In genomic region chr11:33146143-33146497, GRCm38 (mm10) we compare ENCODE assay signal across 9 mouse cellular contexts. TPM values are rescaled to one million over a fixed set of nuclear protein-coding genes. Genes with fewer than 3 reads are reported as not detected.
DNase-seq lines count a peak whose midpoint lies in the region; ATAC-seq lines count a peak whose summit lies in the region.
"Had no signal": no experiment of that assay in that cellular context is flagged by ENCODE, and none has a peak within 500 bp of the region (broad histone marks: within the 10 kb centered on the region; RNA-seq: fewer than 3 reads in every experiment).

No protein-coding gene starts in this region.

- no peak for ATAC-seq in neural tube, embryonic 11.5 days (ENCODE audit: insufficient read depth, low FRiP score, low TSS enrichment)
- no peak for ATAC-seq in forebrain, embryonic 12.5 days (ENCODE audit: low FRiP score)
- ATAC-seq in heart, embryonic 13.5 days (ENCODE audit: extremely low read depth, insufficient number of reproducible peaks, low FRiP score, low TSS enrichment) = peak; percentile 44; the same call in 1 of the 2 replicates
- ATAC-seq in kidney, embryonic 15.5 days (replicated peaks; ENCODE audit: low FRiP score) = no peak
- 0 out of 2 replicates have a peak, but pooled peaks have one; percentile 3 for ATAC-seq in limb, embryonic 12.5 days (ENCODE audit: insufficient number of reproducible peaks, insufficient read depth, low FRiP score, low TSS enrichment, low read depth)

- H3K4me2 ChIP-seq in neural tube, embryonic 11.5 days (ENCODE audit: low read depth) = peak overlapping the region; percentile 78
- peak overlapping the region; percentile 73 for H3K4me2 ChIP-seq in forebrain, embryonic 12.5 days
- peak overlapping the region; percentile 96 for H3K4me2 ChIP-seq in heart, embryonic 13.5 days
- H3K4me2 ChIP-seq in kidney, embryonic 15.5 days = peak overlapping the region; percentile 98
- peak overlapping the region; percentile 92 for H3K4me2 ChIP-seq in limb, embryonic 12.5 days

- H3K4me3 ChIP-seq in neural tube, embryonic 11.5 days (ENCODE audit: low read depth, low read length) = peak overlapping the region; percentile 15
- peak overlapping the region; percentile 59 for H3K4me3 ChIP-seq in forebrain, embryonic 12.5 days (replicated peaks)
- H3K4me3 ChIP-seq in heart, embryonic 13.5 days = peak overlapping the region; percentile 71
- no peak overlapping the region; the same call in 1 of the 2 replicates for H3K4me3 ChIP-seq in kidney, embryonic 15.5 days (replicated peaks)
- H3K4me3 ChIP-seq in limb, embryonic 12.5 days (replicated peaks) = peak overlapping the region; percentile 67

- no peak for DNase-seq in neural tube, embryonic 11.5 days (ENCODE audit: low spot score)
- no peak for DNase-seq in neural tube, embryonic 10.5 days (ENCODE audit: extremely low spot score, low spot score)
- DNase-seq in right cerebral cortex, adult 18-20 months = peak; percentile 92
- no peak for DNase-seq in yolk sac, embryonic 10.5 days (ENCODE audit: low spot score)

- H3K9me3 ChIP-seq in neural tube, embryonic 11.5 days (ENCODE audit: control insufficient read depth, low read length) = no peaks in the 10 kb centered on the region
- no peaks in the 10 kb centered on the region for H3K9me3 ChIP-seq in forebrain, embryonic 12.5 days
- H3K9me3 ChIP-seq in heart, embryonic 13.5 days = no peaks in the 10 kb centered on the region
- no peaks in the 10 kb centered on the region for H3K9me3 ChIP-seq in kidney, embryonic 15.5 days (replicated peaks)
- no peaks in the 10 kb centered on the region for H3K9me3 ChIP-seq in limb, embryonic 12.5 days

- H3K36me3 ChIP-seq in neural tube, embryonic 11.5 days (ENCODE audit: control insufficient read depth, insufficient read depth, low read length) = no peaks in the 10 kb centered on the region
- peaks cover 17% of the 10 kb centered on the region for H3K36me3 ChIP-seq in forebrain, embryonic 12.5 days (replicated peaks)
- peaks cover 19% of the 10 kb centered on the region for H3K36me3 ChIP-seq in heart, embryonic 13.5 days
- peaks cover 18% of the 10 kb centered on the region for H3K36me3 ChIP-seq in kidney, embryonic 15.5 days
- peaks cover 18% of the 10 kb centered on the region for H3K36me3 ChIP-seq in limb, embryonic 12.5 days

- H3K9ac ChIP-seq in neural tube, embryonic 11.5 days (ENCODE audit: low read length) = no peak overlapping the region
- no peak overlapping the region; the same call in 1 of the 2 replicates for H3K9ac ChIP-seq in forebrain, embryonic 12.5 days
- no peak overlapping the region for H3K9ac ChIP-seq in heart, embryonic 13.5 days
- H3K9ac ChIP-seq in kidney, embryonic 15.5 days = no peak overlapping the region
- H3K9ac ChIP-seq in limb, embryonic 12.5 days (replicated peaks) = peak overlapping the region; percentile 69; the same call in 1 of the 2 replicates

- WGBS in neural tube, embryonic 11.5 days = 10% methylated on average over 8 of the region's 9 CpGs
- 8% methylated on average over 9 of the region's 9 CpGs for WGBS in forebrain, embryonic 12.5 days
- WGBS in heart, embryonic 13.5 days = 10% methylated on average over 8 of the region's 9 CpGs
- WGBS in kidney, embryonic 15.5 days = 3% methylated on average over 9 of the region's 9 CpGs
- WGBS in limb, embryonic 12.5 days = 5% methylated on average over 8 of the region's 9 CpGs

- peaks cover 20% of the 10 kb centered on the region for H3K27me3 ChIP-seq in neural tube, embryonic 11.5 days (ENCODE audit: control insufficient read depth, insufficient read depth, low read length)
- peaks cover 57% of the 10 kb centered on the region for H3K27me3 ChIP-seq in forebrain, embryonic 12.5 days
- H3K27me3 ChIP-seq in heart, embryonic 13.5 days (replicated peaks) = peaks cover 27% of the 10 kb centered on the region
- peaks cover 38% of the 10 kb centered on the region for H3K27me3 ChIP-seq in kidney, embryonic 15.5 days
- peaks cover 52% of the 10 kb centered on the region for H3K27me3 ChIP-seq in limb, embryonic 12.5 days

- H3K4me1 ChIP-seq in neural tube, embryonic 11.5 days (ENCODE audit: control insufficient read depth, insufficient read depth, low read length) = peaks cover 7% of the 10 kb centered on the region; the same call in 1 of the 2 replicates
- peaks cover 46% of the 10 kb centered on the region for H3K4me1 ChIP-seq in forebrain, embryonic 12.5 days
- peaks cover 61% of the 10 kb centered on the region for H3K4me1 ChIP-seq in heart, embryonic 13.5 days
- peaks cover 56% of the 10 kb centered on the region for H3K4me1 ChIP-seq in kidney, embryonic 15.5 days
- peaks cover 52% of the 10 kb centered on the region for H3K4me1 ChIP-seq in limb, embryonic 12.5 days (replicated peaks)

- H3K27ac ChIP-seq in neural tube, embryonic 11.5 days (ENCODE audit: low read depth, low read length) = no peak overlapping the region
- H3K27ac ChIP-seq in forebrain, embryonic 12.5 days = no peak overlapping the region
- H3K27ac ChIP-seq in heart, embryonic 13.5 days (replicated peaks) = peak overlapping the region; percentile 89
- H3K27ac ChIP-seq in kidney, embryonic 15.5 days = no peak overlapping the region
- 0 out of 2 replicates have a peak overlapping the region, but pooled peaks have one; percentile 29 for H3K27ac ChIP-seq in limb, embryonic 12.5 days

RNA-seq across cellular contexts. Expression of gene Fgf18, which starts 1.1 kb away (rescaled TPM):
- 6.8 and 9.9 TPM in 2 replicates for polyA plus RNA-seq in neural tube, embryonic 11.5 days (2014; fragmentation: Nextera tagmentation; extraction: Ambion mirVana)
- 2.1 and 2.4 TPM in 2 replicates for polyA plus RNA-seq in forebrain, embryonic 12.5 days (2016; fragmentation: Nextera tagmentation; extraction: Ambion mirVana)
- 3.3 and 4.3 TPM in 2 replicates for polyA plus RNA-seq in heart, embryonic 13.5 days (2015; fragmentation: Nextera tagmentation; extraction: Ambion mirVana)
- 2.5 and 4.3 TPM in 2 replicates for polyA plus RNA-seq in kidney, embryonic 15.5 days (2015; fragmentation: Nextera tagmentation; extraction: Ambion mirVana)
- 18.2 and 19.0 TPM in 2 replicates for polyA plus RNA-seq in limb, embryonic 12.5 days (2016; fragmentation: Nextera tagmentation; extraction: Ambion mirVana)

RNA-seq across cellular contexts. Expression of gene Npm1, which starts 16.9 kb away (rescaled TPM):
- polyA plus RNA-seq in neural tube, embryonic 11.5 days (2014; fragmentation: Nextera tagmentation; extraction: Ambion mirVana) = 1,037 and 1,076 TPM in 2 replicates
- 790 and 820 TPM in 2 replicates for polyA plus RNA-seq in forebrain, embryonic 12.5 days (2016; fragmentation: Nextera tagmentation; extraction: Ambion mirVana)
- polyA plus RNA-seq in heart, embryonic 13.5 days (2015; fragmentation: Nextera tagmentation; extraction: Ambion mirVana) = 532 and 581 TPM in 2 replicates
- polyA plus RNA-seq in kidney, embryonic 15.5 days (2015; fragmentation: Nextera tagmentation; extraction: Ambion mirVana) = 1,128 and 1,268 TPM in 2 replicates
- 1,112 and 1,195 TPM in 2 replicates for polyA plus RNA-seq in limb, embryonic 12.5 days (2016; fragmentation: Nextera tagmentation; extraction: Ambion mirVana)

RNA-seq across cellular contexts. Expression of gene Tlx3, which starts 57.3 kb away (rescaled TPM):
- polyA plus RNA-seq in neural tube, embryonic 11.5 days (2014; fragmentation: Nextera tagmentation; extraction: Ambion mirVana) = 22.4 and 28.5 TPM in 2 replicates
- polyA plus RNA-seq in forebrain, embryonic 12.5 days (2016; fragmentation: Nextera tagmentation; extraction: Ambion mirVana) = 0.32 TPM in 1 of 2 replicates, not detected in the other
- polyA plus RNA-seq in heart, embryonic 13.5 days (2015; fragmentation: Nextera tagmentation; extraction: Ambion mirVana) = not detected in 2 replicates
- 0.30 TPM in 1 of 2 replicates, not detected in the other for polyA plus RNA-seq in kidney, embryonic 15.5 days (2015; fragmentation: Nextera tagmentation; extraction: Ambion mirVana)
- polyA plus RNA-seq in limb, embryonic 12.5 days (2016; fragmentation: Nextera tagmentation; extraction: Ambion mirVana) = 0.39 TPM in 1 of 2 replicates, not detected in the other
- polyA plus RNA-seq: large intestine, adult 2 months had no signal

Comparison
In these comparisons a context has a peak if more than half of its experiments do, and no peak if none do; other contexts are left out.
1. ATAC-seq: peak in heart, embryonic 13.5 days (single experiment) and limb, embryonic 12.5 days (single experiment); none in neural tube, embryonic 11.5 days (single experiment), forebrain, embryonic 12.5 days (single experiment) and kidney, embryonic 15.5 days (single experiment).
2. H3K27ac ChIP-seq: peak in heart, embryonic 13.5 days (single experiment) and limb, embryonic 12.5 days (single experiment); none in neural tube, embryonic 11.5 days (single experiment), forebrain, embryonic 12.5 days (single experiment) and kidney, embryonic 15.5 days (single experiment).
3. RNA of gene Tlx3, which starts 57.3 kb away (polyA plus RNA-seq): 22.4 to 28.5 TPM in neural tube, embryonic 11.5 days; 0.39 TPM in limb, embryonic 12.5 days, 0.32 TPM in forebrain, embryonic 12.5 days, 0.30 TPM in kidney, embryonic 15.5 days and not detected in heart, embryonic 13.5 days; every median in the first group is over 10 times any median in the second.
4. Peak in every context shown above with its lines, with median percentiles within 50 percentile points of each other: H3K4me2 ChIP-seq.